Mouse (Mus musculus): ENCODE measurements around the gene Slc45a2.

Gene Slc45a2

GRCm38 (mm10) chr15:11008756-11009155 is 8.2 kb downstream of the Slc45a2 start:
- DNase-seq: peak; percentile 12 to 20

GRCm38 (mm10) chr15:11010976-11011548 is 10.5 kb downstream of the Slc45a2 start:
- DNase-seq: no peak

- DNase-seq: no peak
Measured at GRCm38 (mm10) chr15:11014931-11015330, 14.4 kb downstream of the Slc45a2 start.

GRCm38 (mm10) chr15:11026801-11027561 is 26.5 kb downstream of the Slc45a2 start:
- no peak for DNase-seq

GRCm38 (mm10) chr15:11030188-11030587 is 29.7 kb downstream of the Slc45a2 start:
- no peak for DNase-seq

- peak; percentile 21 to 31 for DNase-seq
Measured at GRCm38 (mm10) chr15:11035947-11036474, 35.5 kb downstream of the Slc45a2 start.

GRCm38 (mm10) chr15:11036535-11037375 is 36.2 kb downstream of the Slc45a2 start:
- peak; percentile 44 to 48 for DNase-seq

GRCm38 (mm10) chr15:11037376-11037695 is 36.8 kb downstream of the Slc45a2 start:
- DNase-seq: peak in 1 of 2 experiments; percentile 26

GRCm38 (mm10) chr15:11037711-11038110 is 37.2 kb downstream of the Slc45a2 start, which contains the start of gene Rxfp3:
TSS of gene Rxfp3 (minus strand) at chr15:11037991.
- peak; percentile 10 to 17 for DNase-seq

GRCm38 (mm10) chr15:11038476-11038875 is 38.0 kb downstream of the Slc45a2 start:
- peak; percentile 67 to 83 for DNase-seq

GRCm38 (mm10) chr15:11040067-11040466 is 39.5 kb downstream of the Slc45a2 start:
- DNase-seq: no peak

GRCm38 (mm10) chr15:11041229-11041628 is 40.7 kb downstream of the Slc45a2 start:
- DNase-seq: no peak

- no peak for DNase-seq
Measured at GRCm38 (mm10) chr15:11042828-11043227, 42.3 kb downstream of the Slc45a2 start.

GRCm38 (mm10) chr15:11053678-11054439 is 53.3 kb downstream of the Slc45a2 start:
- DNase-seq: no peak

GRCm38 (mm10) chr15:11054440-11055080 is 54.0 kb downstream of the Slc45a2 start:
- DNase-seq: no peak

- DNase-seq: no peak
Measured at GRCm38 (mm10) chr15:11062903-11063302, 62.4 kb downstream of the Slc45a2 start.

GRCm38 (mm10) chr15:11064160-11064557 is 63.6 kb downstream of the Slc45a2 start:
- no peak for DNase-seq

- DNase-seq: peak; percentile 48 to 66
Measured at GRCm38 (mm10) chr15:11064558-11065411, 64.3 kb downstream of the Slc45a2 start, which contains the start of gene Adamts12. TSS of gene Adamts12 (plus strand) at chr15:11064790.

GRCm38 (mm10) chr15:11065528-11066171 is 65.1 kb downstream of the Slc45a2 start:
- DNase-seq: no peak

GRCm38 (mm10) chr15:11066299-11066698 is 65.8 kb downstream of the Slc45a2 start:
- DNase-seq: no peak

Measured in cerebellum, postnatal 10 days (tissue).